Mouse (Mus musculus) intestine, postnatal 0 days (tissue): ENCODE data around the gene Pth2r. TPM values are rescaled to one million over a fixed set of nuclear protein-coding genes. Genes with fewer than 3 reads are reported as not detected.

Experiments used
- ATAC-seq: fragments of 200-750 bp; cut with Nextera tagmentation; 2 replicates; pipeline ENCODE4 v1.8.0; 2017; ENCODE audit warnings: mild to moderate bottlenecking, moderate TSS enrichment, moderate library complexity
- H3K27ac ChIP-seq: fragments of 300-500 bp; sonication (generic); 2 replicates; pipeline ENCODE4 v1.5.1; 2014; ENCODE audit warnings: mild to moderate bottlenecking, low read depth, low read length, moderate library complexity
- H3K27me3 ChIP-seq: fragments of 300-500 bp; sonication (generic); replicated peaks from 2 replicates; pipeline ENCODE4 v1.6.1; 2014; ENCODE audit warnings: low read length, mixed read lengths; ENCODE audit not compliant: control insufficient read depth, insufficient read depth
- H3K36me3 ChIP-seq: fragments of 300-500 bp; sonication (generic); 2 replicates; pipeline ENCODE4 v1.6.1; 2014; ENCODE audit warnings: mild to moderate bottlenecking, moderate library complexity; ENCODE audit not compliant: control insufficient read depth, insufficient read depth
- H3K4me1 ChIP-seq: fragments of 300-500 bp; sonication (generic); replicated peaks from 2 replicates; pipeline ENCODE4 v1.6.1; 2014; ENCODE audit warnings: antibody characterized with exemption, low read length, mixed read lengths; ENCODE audit not compliant: control insufficient read depth, insufficient read depth
- H3K4me2 ChIP-seq: fragments of 300-500 bp; sonication (generic); replicated peaks from 2 replicates; pipeline ENCODE4 v1.6.1; 2014; ENCODE audit warnings: low read depth, mild to moderate bottlenecking, moderate library complexity
- H3K4me3 ChIP-seq: fragments of 300-500 bp; sonication (generic); 2 replicates; pipeline ENCODE4 v1.5.1; 2014; ENCODE audit warnings: low read depth, low read length
- H3K9ac ChIP-seq: fragments of 300-500 bp; sonication (generic); 2 replicates; pipeline ENCODE4 v1.6.1; 2014; ENCODE audit warnings: mild to moderate bottlenecking, low read depth, low read length
- H3K9me3 ChIP-seq: fragments of 300-500 bp; sonication (generic); 2 replicates; pipeline ENCODE4 v1.6.1; 2016; ENCODE audit warnings: mixed run types; ENCODE audit not compliant: control insufficient read depth
- CTCF ChIP-seq: sonication (generic); IDR thresholded peaks from 2 replicates; pipeline ENCODE4 v1.5.1; 2016; ENCODE audit warnings: low read depth, mild to moderate bottlenecking, control low read depth, antibody characterized with exemption, moderate library complexity
- WGBS: fragments of 180-500 bp; shearing (Covaris S2); extraction: QIAGEN DNeasy Blood & Tissue Kit; methylation state at CpG from one replicate; pipeline ENCODE4 v1.1.7; 2014; 5-methylcytosine and 5-hydroxymethylcytosine counted together
- polyA plus RNA-seq: library from polyadenylated mRNA; unstranded; fragments of >200 nt; fragmentation: Nextera tagmentation; extraction: Ambion mirVana; gene quantifications from 2 replicates; pipeline ENCODE4 v1.2.1, GENCODE M21; 2015

Gene Pth2r
- polyA plus RNA-seq, result 0.05 TPM in 1 of 2 replicates, not detected in the other

DNA sequence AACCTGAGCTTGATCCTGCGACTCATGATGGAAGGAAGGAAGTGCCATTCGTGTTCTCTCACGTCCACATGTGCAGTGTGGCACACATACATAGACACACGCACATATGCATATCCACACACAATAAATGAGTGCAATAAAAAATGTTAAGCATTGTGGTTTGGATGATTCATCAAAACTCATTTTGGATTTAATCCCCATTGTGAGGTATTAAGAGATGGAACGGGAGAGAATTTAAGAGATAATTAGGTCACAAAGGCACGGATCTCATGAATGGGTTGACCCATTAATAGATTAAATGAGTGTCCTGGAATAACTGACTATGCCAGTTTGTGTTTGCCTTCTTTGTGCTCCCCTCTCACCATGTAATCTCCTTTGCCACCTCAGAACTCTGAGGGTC lies at the start of gene Pth2r:
Gene Pth2r, plus strand, starts transcription at position 301 of the 400 bp plus-strand sequence.
- Histone ChIP-seq H3K4me2 (no peak within 1 kb of the TSS), H3K27ac (no peak within 1 kb of the TSS), H3K4me1 (no peaks in the 10 kb centered on the region), H3K9ac (no peak within 1 kb of the TSS), H3K27me3 (no peaks in the 10 kb centered on the region), H3K4me3 (no peak within 1 kb of the TSS), H3K36me3 (no peaks in the 10 kb centered on the region; the same call in 1 of the 2 replicates), H3K9me3 (no peaks in the 10 kb centered on the region)
- 78% methylated on average over 6 of the region's 6 CpGs for WGBS
- TF ChIP-seq CTCF, result no peak
- ATAC-seq, result no peak

DNA sequence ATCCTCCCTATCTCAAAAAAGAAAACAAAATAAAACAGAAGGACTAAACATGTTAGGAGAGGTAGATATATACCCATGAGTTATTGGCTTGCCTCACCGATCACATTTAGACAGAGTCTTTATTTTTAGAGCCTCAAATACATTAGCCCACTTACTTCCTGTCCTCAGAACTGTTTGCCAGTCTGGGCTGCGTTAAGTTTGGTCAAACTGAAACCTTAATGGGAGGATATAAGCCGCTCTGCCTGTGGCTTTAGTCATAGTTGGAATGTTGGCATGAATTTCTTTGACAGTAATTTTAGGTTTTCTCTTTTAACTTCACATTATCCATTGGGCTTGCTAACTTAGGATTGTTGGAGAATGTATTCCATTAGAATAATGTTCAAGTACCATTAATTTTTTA lies 44.1 kb upstream of the Pth2r start:
- H3K4me1 ChIP-seq, result no peaks in the 10 kb centered on the region
- H3K4me3 ChIP-seq, result no peak overlapping the region
- H3K36me3 ChIP-seq, result peaks cover 27% of the 10 kb centered on the region
- H3K9me3 ChIP-seq, result no peaks in the 10 kb centered on the region
- WGBS, result 79% methylated on average over 3 of the region's 3 CpGs
- no peaks in the 10 kb centered on the region for H3K27me3 ChIP-seq
- no peak for TF ChIP-seq CTCF
- no peak overlapping the region for H3K27ac ChIP-seq
- no peak for ATAC-seq
- H3K4me2 ChIP-seq, result no peak overlapping the region
- H3K9ac ChIP-seq, result no peak overlapping the region

GRCm38 (mm10) chr1:65245637-65246036 lies 36.2 kb upstream of the Pth2r start:
- Histone ChIP-seq H3K4me3 (no peak overlapping the region), H3K9me3 (no peaks in the 10 kb centered on the region), H3K4me2 (no peak overlapping the region), H3K27ac (no peak overlapping the region), H3K9ac (no peak overlapping the region), H3K4me1 (no peaks in the 10 kb centered on the region), H3K27me3 (no peaks in the 10 kb centered on the region), H3K36me3 (peaks cover 35% of the 10 kb centered on the region)
- 88% methylated on average over 1 of the region's 1 CpGs for WGBS
- no peak for TF ChIP-seq CTCF
- ATAC-seq, result no peak

- H3K27me3 ChIP-seq, result no peaks in the 10 kb centered on the region
- no peak overlapping the region for H3K9ac ChIP-seq
- TF ChIP-seq CTCF, result no peak
- no peak overlapping the region for H3K27ac ChIP-seq
- no peaks in the 10 kb centered on the region for H3K9me3 ChIP-seq
- H3K4me2 ChIP-seq, result no peak overlapping the region
- 47% methylated on average over 3 of the region's 3 CpGs for WGBS
- ATAC-seq, result no peak
- no peaks in the 10 kb centered on the region for H3K4me1 ChIP-seq
- H3K4me3 ChIP-seq, result no peak overlapping the region
- H3K36me3 ChIP-seq, result no peaks in the 10 kb centered on the region; the same call in 1 of the 2 replicates
These were observed 1.4 kb upstream of the Pth2r start for GRCm38 (mm10) chr1:65280461-65280860.

GRCm38 (mm10) chr1:65282766-65283165 lies 910 bp downstream of the Pth2r start:
- Histone ChIP-seq H3K4me1 (no peaks in the 10 kb centered on the region), H3K27me3 (no peaks in the 10 kb centered on the region), H3K4me2 (no peak overlapping the region), H3K36me3 (no peaks in the 10 kb centered on the region; the same call in 1 of the 2 replicates), H3K9ac (no peak overlapping the region), H3K9me3 (no peaks in the 10 kb centered on the region), H3K27ac (no peak overlapping the region), H3K4me3 (no peak overlapping the region)
- 11% methylated on average over 6 of the region's 6 CpGs for whole genome bisulfite sequencing
- ATAC-seq, result no peak
- TF ChIP-seq CTCF, result peak; percentile 75

DNA sequence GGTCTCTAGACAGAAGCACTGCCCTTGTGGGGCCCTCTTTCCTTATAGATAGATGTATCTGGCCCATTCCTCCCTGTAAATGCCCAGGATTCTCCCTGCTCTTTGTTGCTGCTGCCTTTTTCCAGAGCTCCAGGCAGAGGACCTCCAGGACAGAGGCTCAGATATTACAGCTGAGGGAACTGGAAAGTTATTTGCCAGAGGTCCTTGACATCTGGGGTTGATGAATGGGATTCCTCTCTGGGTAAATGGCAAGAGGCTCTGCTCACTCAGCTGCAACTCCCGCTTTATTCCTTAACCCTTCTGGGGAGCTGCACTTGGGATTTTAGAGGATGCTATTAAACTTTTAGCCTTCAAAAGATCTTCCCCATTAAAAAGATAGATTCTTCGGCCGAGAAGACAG lies 26.6 kb downstream of the Pth2r start:
- no peaks in the 10 kb centered on the region for H3K36me3 ChIP-seq
- no peaks in the 10 kb centered on the region for H3K4me1 ChIP-seq
- no peak for TF ChIP-seq CTCF
- H3K4me2 ChIP-seq, result no peak overlapping the region
- no peak for ATAC-seq
- H3K27me3 ChIP-seq, result peaks cover 14% of the 10 kb centered on the region
- H3K9me3 ChIP-seq, result no peaks in the 10 kb centered on the region
- H3K4me3 ChIP-seq, result no peak overlapping the region
- no peak overlapping the region for H3K9ac ChIP-seq
- H3K27ac ChIP-seq, result no peak overlapping the region
- 67% methylated on average over 3 of the region's 3 CpGs for WGBS
